Mouse (Mus musculus) urinary bladder, adult 2 months (tissue): ENCODE results near the gene Pik3cd. TPM values are rescaled to one million over a fixed set of nuclear protein-coding genes. Genes with fewer than 3 reads are reported as not detected.

Experiments
- DNase-seq: peaks from one replicate; pipeline ENCODE4 v3.0.0; 2022; ENCODE audit warnings: low spot score
- polyA plus RNA-seq: library from polyadenylated mRNA; depleted of rRNA; stranded (reverse); fragments of >200 nt; gene quantifications from 2 replicates; pipeline ENCODE4 v1.2.3, GENCODE M21; 2012

The Pik3cd gene
- polyA plus RNA-seq, 1 experiment = 5.2 TPM

- DNase-seq = no peak
Observed at GRCm38 (mm10) chr4:149724916-149725470, 22.6 kb upstream of the Pik3cd start.

GRCm38 (mm10) chr4:149723855-149724731 is 21.7 kb upstream of the Pik3cd start:
- DNase-seq = peak; percentile 37

GRCm38 (mm10) chr4:149723021-149723390 is 20.6 kb upstream of the Pik3cd start:
- DNase-seq = no peak

GRCm38 (mm10) chr4:149722104-149723020 is 20.0 kb upstream of the Pik3cd start:
- no peak for DNase-seq

- DNase-seq = no peak
Observed at GRCm38 (mm10) chr4:149721163-149721562, 18.8 kb upstream of the Pik3cd start.

- no peak for DNase-seq
Observed at GRCm38 (mm10) chr4:149719686-149720085, 17.3 kb upstream of the Pik3cd start.

GRCm38 (mm10) chr4:149714542-149714941 is 12.2 kb upstream of the Pik3cd start:
- DNase-seq = no peak

GRCm38 (mm10) chr4:149711955-149712354 is 9.6 kb upstream of the Pik3cd start:
- DNase-seq = no peak

GRCm38 (mm10) chr4:149711485-149711884 is 9.1 kb upstream of the Pik3cd start:
- DNase-seq = no peak

GRCm38 (mm10) chr4:149710510-149710909 is 8.1 kb upstream of the Pik3cd start:
- no peak for DNase-seq

GRCm38 (mm10) chr4:149705941-149706340 is 3.6 kb upstream of the Pik3cd start:
- no peak for DNase-seq

GRCm38 (mm10) chr4:149705298-149705697 is 2.9 kb upstream of the Pik3cd start:
- no peak for DNase-seq

- no peak for DNase-seq
Observed at GRCm38 (mm10) chr4:149701426-149702209, 753 bp downstream of the Pik3cd start.

GRCm38 (mm10) chr4:149699953-149700352 is 2.4 kb downstream of the Pik3cd start:
- DNase-seq = no peak

GRCm38 (mm10) chr4:149698197-149698821 is 4.1 kb downstream of the Pik3cd start:
- peak; percentile 43 for DNase-seq

GRCm38 (mm10) chr4:149697506-149698196 is 4.7 kb downstream of the Pik3cd start:
- DNase-seq = no peak

- no peak for DNase-seq
Observed at GRCm38 (mm10) chr4:149696189-149696971, 6.0 kb downstream of the Pik3cd start.

- no peak for DNase-seq
Observed at GRCm38 (mm10) chr4:149691368-149691767, 11.0 kb downstream of the Pik3cd start.

- no peak for DNase-seq
Observed at GRCm38 (mm10) chr4:149690828-149691280, 11.5 kb downstream of the Pik3cd start.
